Mouse (Mus musculus) E14TG2a.4 (cell line): ENCODE results near the gene Cgnl1.

Source experiments
- CTCF ChIP-seq: conservative IDR thresholded peaks from 2 replicates; pipeline ENCODE4 v1.5.1; 2014; ENCODE audit warnings: low read length
- POU5F1 ChIP-seq: IDR thresholded peaks from 2 replicates; pipeline ENCODE4 v1.6.1; 2014; ENCODE audit warnings: low read length, borderline replicate concordance

DNA sequence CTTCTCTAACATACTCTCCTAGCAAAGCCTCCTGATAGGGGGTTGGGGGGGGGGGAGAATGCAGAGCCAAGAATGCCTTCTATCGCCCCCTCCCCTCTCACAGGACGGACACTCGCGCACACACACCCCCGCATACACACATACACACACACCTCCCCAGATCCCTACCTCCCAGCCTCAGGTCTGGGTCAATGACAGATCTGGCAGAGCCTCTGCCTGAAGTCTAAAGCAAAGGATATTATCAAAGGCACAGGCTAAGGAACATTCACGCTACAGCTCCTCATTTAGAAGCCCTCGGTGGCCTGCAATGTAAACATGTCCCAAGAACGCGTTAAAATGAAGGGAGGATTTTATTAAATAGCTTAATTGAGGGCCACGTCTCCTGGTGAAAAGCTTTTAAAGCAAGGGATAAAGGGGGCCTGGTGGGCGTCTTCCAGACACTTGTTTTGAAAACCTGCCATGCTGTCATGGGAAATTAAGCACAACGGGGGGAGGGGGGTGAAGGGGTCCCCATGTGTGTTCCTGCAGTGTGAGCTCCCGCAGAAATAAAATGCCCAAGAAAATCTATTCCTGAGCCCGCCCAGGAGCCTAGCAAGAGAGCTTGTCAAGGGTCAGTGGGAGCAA lies 10.8 kb downstream of the Cgnl1 start:
- TF ChIP-seq CTCF (no peak), POU5F1 (no peak)
